Mouse (Mus musculus) testis, postnatal 10 days (tissue): Measurements from ENCODE around the gene Vstm2l.

Experiments used
- DNase-seq: peaks from one replicate; pipeline ENCODE4 v3.0.0; 2021; ENCODE audit warnings: low spot score

Vstm2l gene

DNA sequence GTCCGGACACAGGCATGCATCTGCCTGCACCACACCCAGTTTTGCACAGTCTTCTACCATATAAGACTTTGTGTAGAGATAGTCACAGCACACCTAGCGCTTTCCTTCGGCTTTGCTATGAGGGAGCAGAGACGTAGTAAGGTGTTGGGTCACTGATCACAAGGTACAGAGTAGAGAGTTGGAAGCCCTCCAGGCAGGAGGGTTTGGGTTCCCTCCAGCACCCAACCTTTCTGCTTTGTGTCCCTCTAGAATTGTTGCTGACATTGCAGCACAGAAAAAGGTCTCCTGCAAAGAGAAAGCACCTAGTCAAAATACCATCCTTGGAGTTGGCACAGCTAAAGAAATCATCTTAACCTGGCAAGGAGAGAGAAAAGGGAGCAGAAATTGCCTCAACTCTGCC, 78.0 kb downstream of the Vstm2l start:
- no peak for DNase-seq
